Mouse (Mus musculus) activated CD4-positive, CD25-positive, alpha-beta regulatory T cell (primary cell): ENCODE data around the gene Kansl3. TPM values are rescaled to one million over a fixed set of nuclear protein-coding genes. Genes with fewer than 3 reads are reported as not detected.

ENCODE experiments used
- polyA plus RNA-seq, 2 experiments: library from polyadenylated mRNA; unstranded; fragments of 100-300 nt; shearing (Covaris generic); gene quantifications; one replicate each; pipeline ENCODE4 v1.2.1; 2017

Gene Kansl3
- 10 to 100 TPM; 42.3 to 44.1 TPM for polyA plus RNA-seq

GRCm38 (mm10) chr1:36368969-36369645, at the start of gene Kansl3:
Gene Kansl3 (minus strand): TSS chr1:36369181.

GRCm38 (mm10) chr1:36371934-36372845, 3.2 kb upstream of the Kansl3 start, which contains the start of gene Fer1l5:
Gene Fer1l5 (plus strand): TSS chr1:36372291.

GRCm38 (mm10) chr1:36307495-36308280, 61.3 kb downstream of the Kansl3 start, which contains the start of gene Arid5a:
Gene Arid5a (plus strand): TSS chr1:36307733.

Other genes with a start within 250 kb of the Kansl3 start
- 10 to 100 TPM; 71.2 to 83.4 TPM for gene Uggt1, start 124.5 kb downstream of the Kansl3 start, polyA plus RNA-seq
- gene Neurl3, start 94.5 kb downstream of the Kansl3 start, polyA plus RNA-seq = 10 to 100 TPM; 71.1 to 84.4 TPM
- gene Arid5a, start 61.4 kb downstream of the Kansl3 start, polyA plus RNA-seq = 100 to 1,000 TPM; 103 to 111 TPM
- under 1 TPM; 0.58 to 0.60 TPM for gene Fer1l5, start 3.1 kb upstream of the Kansl3 start, polyA plus RNA-seq
- gene Lman2l, start 76.1 kb upstream of the Kansl3 start, polyA plus RNA-seq = 10 to 100 TPM; 12.5 to 19.3 TPM
- gene Cnnm4, start 102.4 kb upstream of the Kansl3 start, polyA plus RNA-seq = 1 to 10 TPM; 2.0 to 2.2 TPM
- gene Cnnm3, start 142.7 kb upstream of the Kansl3 start, polyA plus RNA-seq = 10 to 100 TPM; 17.1 to 34.6 TPM
- gene Ankrd23, start 167.7 kb upstream of the Kansl3 start, polyA plus RNA-seq = 10 to 100 TPM; 22.1 to 24.8 TPM
- gene Gm42417, start 170.2 kb upstream of the Kansl3 start, polyA plus RNA-seq = 1 to 10 TPM in 1 of 2 experiments, not detected in 1; 1.0 TPM
- 10 to 100 TPM; 25.1 to 30.1 TPM for gene Ankrd39, start 178.3 kb upstream of the Kansl3 start, polyA plus RNA-seq
- under 1 TPM; 0.35 to 0.98 TPM for gene Sema4c, start 189.2 kb upstream of the Kansl3 start, polyA plus RNA-seq